Mouse (Mus musculus) heart, embryonic 11.5 days (tissue): ENCODE measurements around the gene Snx1. TPM values are rescaled to one million over a fixed set of nuclear protein-coding genes. Genes with fewer than 3 reads are reported as not detected.

Experiments used
- ATAC-seq: fragments of 200-750 bp; cut with Nextera tagmentation; replicated peaks from 2 replicates; pipeline ENCODE4 v1.8.0; 2017; ENCODE audit warnings: moderate library complexity; ENCODE audit not compliant: insufficient number of reproducible peaks, low FRiP score, low TSS enrichment
- H3K27ac ChIP-seq: fragments of 300-500 bp; sonication (generic); 2 replicates; pipeline ENCODE4 v1.5.1; 2014; ENCODE audit warnings: mild to moderate bottlenecking, low read depth, low read length
- H3K27me3 ChIP-seq: fragments of 300-500 bp; sonication (generic); 2 replicates; pipeline ENCODE4 v1.6.1; 2014; ENCODE audit warnings: mild to moderate bottlenecking, low read length, mixed read lengths; ENCODE audit not compliant: control insufficient read depth, insufficient read depth
- H3K36me3 ChIP-seq: fragments of 300-500 bp; sonication (generic); 2 replicates; pipeline ENCODE4 v1.6.1; 2014; ENCODE audit warnings: mild to moderate bottlenecking, low read length, moderate library complexity, mixed read lengths; ENCODE audit not compliant: control insufficient read depth, insufficient read depth
- H3K4me1 ChIP-seq: fragments of 300-500 bp; sonication (generic); 2 replicates; pipeline ENCODE4 v1.6.1; 2014; ENCODE audit warnings: low read length; ENCODE audit not compliant: control insufficient read depth, insufficient read depth
- H3K4me2 ChIP-seq: fragments of 300-500 bp; sonication (generic); 2 replicates; pipeline ENCODE4 v1.6.1; 2014; ENCODE audit warnings: mild to moderate bottlenecking, moderate library complexity
- H3K4me3 ChIP-seq: fragments of 300-500 bp; sonication (generic); 2 replicates; pipeline ENCODE4 v1.5.1; 2014; ENCODE audit warnings: low read depth, low read length
- H3K9ac ChIP-seq: fragments of 300-500 bp; sonication (generic); 2 replicates; pipeline ENCODE4 v1.6.1; 2014; ENCODE audit warnings: mild to moderate bottlenecking, low read depth, low read length, moderate library complexity
- H3K9me3 ChIP-seq: fragments of 300-500 bp; sonication (generic); replicated peaks from 2 replicates; pipeline ENCODE4 v1.6.1; 2016; ENCODE audit warnings: low read length; ENCODE audit not compliant: control insufficient read depth
- WGBS: fragments of 180-500 bp; shearing (Covaris S2); extraction: QIAGEN DNeasy Blood & Tissue Kit; methylation state at CpG from one replicate; pipeline ENCODE4 v1.1.7; 2014; ENCODE audit not compliant: insufficient replicate concordance; 5-methylcytosine and 5-hydroxymethylcytosine counted together
- polyA plus RNA-seq: library from polyadenylated mRNA; unstranded; fragments of >200 nt; fragmentation: Nextera tagmentation; extraction: Ambion mirVana; gene quantifications from 2 replicates; pipeline ENCODE4 v1.2.1, GENCODE M21; 2014

The Snx1 gene
- polyA plus RNA-seq, 1 experiment from 2014 or later, result 73.5 TPM

GRCm38 (mm10) chr9:66049931-66050601 is 76.3 kb downstream of the Snx1 start:
- Histone ChIP-seq H3K9ac (no peak overlapping the region), H3K27ac (no peak overlapping the region), H3K4me3 (no peak overlapping the region), H3K27me3 (no peaks in the 10 kb centered on the region), H3K4me1 (no peaks in the 10 kb centered on the region), H3K9me3 (no peaks in the 10 kb centered on the region), H3K4me2 (no peak overlapping the region), H3K36me3 (no peaks in the 10 kb centered on the region)
- no peak for ATAC-seq
- 58% methylated on average over 6 of the region's 6 CpGs for WGBS

GRCm38 (mm10) chr9:66043241-66043640 is 83.1 kb downstream of the Snx1 start:
- Histone ChIP-seq H3K36me3 (peaks cover 10% of the 10 kb centered on the region; the same call in 1 of the 2 replicates), H3K27ac (no peak overlapping the region), H3K4me2 (no peak overlapping the region), H3K4me1 (no peaks in the 10 kb centered on the region), H3K9me3 (no peaks in the 10 kb centered on the region), H3K27me3 (no peaks in the 10 kb centered on the region), H3K4me3 (no peak overlapping the region), H3K9ac (no peak overlapping the region)
- WGBS, result 88% methylated on average over 3 of the region's 3 CpGs
- no peak for ATAC-seq

DNA sequence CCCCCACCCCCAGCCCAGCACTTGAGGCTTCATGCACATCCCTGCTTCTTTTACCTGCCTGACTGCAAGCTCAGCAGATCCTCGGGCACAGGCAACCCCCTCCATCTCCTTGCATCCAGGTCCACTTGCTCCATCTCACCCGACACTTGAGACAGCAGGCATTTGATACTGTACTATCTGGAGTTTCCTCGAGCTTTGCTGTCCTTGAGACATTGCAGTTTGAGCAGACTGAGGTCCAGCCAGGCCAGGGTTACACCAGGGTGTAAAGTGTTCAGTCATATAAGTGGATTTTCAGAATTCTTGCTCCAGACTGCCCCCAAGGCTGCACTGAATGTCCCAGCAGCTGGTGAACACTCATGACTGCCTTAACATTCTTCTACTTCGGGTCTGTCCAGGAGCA is 84.1 kb downstream of the Snx1 start:
- Histone ChIP-seq H3K4me1 (no peaks in the 10 kb centered on the region), H3K9ac (no peak overlapping the region), H3K4me3 (no peak overlapping the region), H3K36me3 (peaks cover 12% of the 10 kb centered on the region; the same call in 1 of the 2 replicates), H3K4me2 (no peak overlapping the region), H3K27ac (no peak overlapping the region), H3K9me3 (no peaks in the 10 kb centered on the region), H3K27me3 (no peaks in the 10 kb centered on the region)
- no peak for ATAC-seq
- WGBS, result 67% methylated on average over 4 of the region's 4 CpGs

DNA sequence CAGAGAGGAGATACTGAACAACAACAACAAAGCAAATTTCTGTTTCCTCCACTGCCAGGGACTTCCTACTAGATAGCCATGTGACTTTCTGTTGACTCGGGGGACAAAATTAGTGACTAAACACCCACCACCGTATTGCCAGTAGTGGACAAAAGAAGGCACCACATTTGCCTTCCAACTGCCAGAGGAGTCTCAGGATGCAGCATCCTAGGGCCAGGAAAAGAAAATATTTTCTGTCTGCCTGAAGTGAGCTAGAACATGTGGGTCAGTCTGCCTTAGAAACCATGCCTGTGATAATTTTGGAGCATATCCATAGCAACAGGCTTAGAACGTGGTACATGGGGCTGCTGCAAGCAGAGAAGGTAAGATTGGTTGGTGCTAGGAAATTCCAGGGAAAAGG is 85.6 kb downstream of the Snx1 start:
- H3K9me3 ChIP-seq, result no peaks in the 10 kb centered on the region
- H3K27me3 ChIP-seq, result no peaks in the 10 kb centered on the region
- no peak for ATAC-seq
- peaks cover 12% of the 10 kb centered on the region; the same call in 1 of the 2 replicates for H3K36me3 ChIP-seq
- H3K27ac ChIP-seq, result no peak overlapping the region
- WGBS, result 66% methylated on average over 3 of the region's 3 CpGs
- no peak overlapping the region for H3K9ac ChIP-seq
- H3K4me3 ChIP-seq, result no peak overlapping the region
- H3K4me2 ChIP-seq, result no peak overlapping the region
- no peaks in the 10 kb centered on the region for H3K4me1 ChIP-seq

DNA sequence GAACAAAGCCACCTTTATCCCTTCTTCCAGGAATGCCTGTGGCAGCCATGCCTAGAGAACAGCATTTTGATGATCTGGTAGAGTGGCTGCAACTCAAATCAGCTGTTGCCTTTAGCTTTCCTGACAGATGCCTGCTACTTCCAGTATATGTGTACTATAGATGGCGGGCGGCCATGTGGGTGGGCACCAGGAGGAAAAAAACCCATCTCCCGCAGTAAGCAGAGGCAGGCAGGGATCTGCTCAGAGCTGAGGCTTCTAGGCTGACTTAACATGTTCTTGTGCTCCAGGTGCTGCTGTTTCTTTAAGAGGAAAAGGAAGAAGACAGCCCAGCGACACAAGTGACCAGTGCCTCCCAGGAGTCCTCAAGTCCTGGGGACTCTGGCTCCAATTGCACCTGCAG is 87.1 kb downstream of the Snx1 start:
- no peak overlapping the region for H3K4me2 ChIP-seq
- no peaks in the 10 kb centered on the region for H3K4me1 ChIP-seq
- ATAC-seq, result no peak
- no peak overlapping the region for H3K27ac ChIP-seq
- H3K4me3 ChIP-seq, result no peak overlapping the region
- H3K27me3 ChIP-seq, result no peaks in the 10 kb centered on the region
- peaks cover 12% of the 10 kb centered on the region; the same call in 1 of the 2 replicates for H3K36me3 ChIP-seq
- H3K9ac ChIP-seq, result no peak overlapping the region
- no peaks in the 10 kb centered on the region for H3K9me3 ChIP-seq
- 73% methylated on average over 4 of the region's 4 CpGs for WGBS

- no peaks in the 10 kb centered on the region for H3K4me1 ChIP-seq
- peaks cover 12% of the 10 kb centered on the region; the same call in 1 of the 2 replicates for H3K36me3 ChIP-seq
- H3K27ac ChIP-seq, result no peak overlapping the region
- no peaks in the 10 kb centered on the region for H3K27me3 ChIP-seq
- no peaks in the 10 kb centered on the region for H3K9me3 ChIP-seq
- ATAC-seq, result no peak
- H3K9ac ChIP-seq, result no peak overlapping the region
- 93% methylated on average over 4 of the region's 4 CpGs for WGBS
- H3K4me2 ChIP-seq, result no peak overlapping the region
- no peak overlapping the region for H3K4me3 ChIP-seq
Measured at GRCm38 (mm10) chr9:66038581-66038980, 87.8 kb downstream of the Snx1 start.

Other genes with a start within 250 kb of the Snx1 start
- gene Pclaf, start 236.3 kb downstream of the Snx1 start, polyA plus RNA-seq, result 122 and 130 TPM in 2 replicates
- 29.6 and 30.5 TPM in 2 replicates for gene Trip4, start 217.8 kb downstream of the Snx1 start, polyA plus RNA-seq
- 15.5 and 17.3 TPM in 2 replicates for gene Csnk1g1, start 217.7 kb downstream of the Snx1 start, polyA plus RNA-seq
- 463 and 480 TPM in 2 replicates for gene Ppib, start 66.4 kb downstream of the Snx1 start, polyA plus RNA-seq
- 2.1 and 2.9 TPM in 2 replicates for gene Snx22, start 56.9 kb downstream of the Snx1 start, polyA plus RNA-seq
- 178 and 181 TPM in 2 replicates for gene Ciao2a, start within 50 bp of the Snx1 start, polyA plus RNA-seq
- gene Dapk2, start 31.6 kb upstream of the Snx1 start, polyA plus RNA-seq, result 9.8 and 11.2 TPM in 2 replicates
- gene Herc1, start 223.9 kb upstream of the Snx1 start, polyA plus RNA-seq, result 24.4 and 25.7 TPM in 2 replicates